Mouse (Mus musculus) stomach, postnatal 0 days (tissue): Measurements from ENCODE around the gene Evc.

Experiments used
- CTCF ChIP-seq: IDR thresholded peaks from 2 replicates; pipeline ENCODE4 v1.5.1; 2016; ENCODE audit warnings: antibody characterized with exemption, low read depth, mild to moderate bottlenecking, moderate library complexity
- EP300 ChIP-seq: optimal IDR thresholded peaks from 2 replicates; pipeline ENCODE3; 2016; ENCODE audit warnings: antibody characterized with exemption

GRCm38 (mm10) chr5:37252101-37252804, 84.4 kb downstream of the Evc start:
- TF ChIP-seq CTCF (no peak), EP300 (no peak)
